Mouse (Mus musculus): ENCODE data around the gene Ugt1a2.

Gene Ugt1a2

DNA sequence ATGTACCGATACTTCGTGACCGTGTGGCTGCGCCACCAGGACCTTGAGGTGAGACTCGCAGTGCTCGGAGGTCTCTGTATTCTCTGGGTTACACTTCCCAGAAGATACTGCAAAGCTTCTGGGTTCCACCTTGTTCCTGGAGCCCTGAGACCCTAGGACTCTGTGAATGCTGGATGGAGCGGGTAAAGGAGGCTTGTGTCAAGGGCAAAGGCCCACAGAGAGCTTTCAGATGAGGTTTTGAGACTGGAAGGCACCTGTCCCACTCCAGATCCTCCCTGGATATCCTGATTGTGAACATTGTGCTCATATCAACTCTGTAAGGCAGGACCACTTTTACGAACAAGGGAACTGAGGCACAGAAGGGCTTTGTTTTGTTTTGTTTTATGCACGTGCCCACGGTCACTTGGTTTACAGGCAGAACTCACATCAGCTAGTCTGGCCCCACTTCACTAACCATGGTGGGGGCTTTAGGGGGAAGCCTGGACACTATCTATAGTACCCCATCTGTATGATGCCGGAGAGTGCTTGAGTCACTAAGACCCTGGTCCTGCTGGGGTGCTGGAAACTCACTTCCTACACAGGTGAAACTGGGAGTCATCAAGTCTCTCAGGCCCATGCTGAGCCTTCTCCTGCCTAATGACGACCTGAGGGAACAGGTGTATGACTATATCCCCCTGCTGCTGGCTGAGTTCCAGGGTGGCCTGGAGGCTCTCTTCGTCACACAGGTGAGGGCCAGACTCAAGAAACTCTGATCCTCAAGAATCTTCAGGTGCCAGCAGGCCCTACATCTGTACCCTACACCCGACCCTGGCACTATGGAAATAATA lies 33.2 kb downstream of the Ugt1a2 start:
- no peak for DNase-seq (ENCODE audit: low read depth, low spot score)

DNA sequence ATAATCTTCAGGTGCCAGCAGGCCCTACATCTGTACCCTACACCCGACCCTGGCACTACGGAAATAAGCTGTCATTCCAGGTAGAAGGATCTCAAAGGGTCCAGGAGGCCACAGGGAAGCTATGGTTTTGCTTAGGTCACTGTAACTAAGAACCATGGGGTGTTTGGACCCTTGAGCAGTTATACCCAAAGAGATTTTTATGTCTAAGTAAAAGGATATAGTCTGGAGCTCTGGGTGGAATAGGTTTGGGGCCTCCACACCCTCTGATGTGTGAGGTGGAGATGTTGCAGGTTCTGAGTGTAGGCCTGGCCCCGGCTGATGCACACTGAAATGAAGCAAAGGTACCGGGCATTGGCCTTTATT lies 33.8 kb downstream of the Ugt1a2 start:
- DNase-seq (ENCODE audit: low read depth, low spot score) = no peak

DNA sequence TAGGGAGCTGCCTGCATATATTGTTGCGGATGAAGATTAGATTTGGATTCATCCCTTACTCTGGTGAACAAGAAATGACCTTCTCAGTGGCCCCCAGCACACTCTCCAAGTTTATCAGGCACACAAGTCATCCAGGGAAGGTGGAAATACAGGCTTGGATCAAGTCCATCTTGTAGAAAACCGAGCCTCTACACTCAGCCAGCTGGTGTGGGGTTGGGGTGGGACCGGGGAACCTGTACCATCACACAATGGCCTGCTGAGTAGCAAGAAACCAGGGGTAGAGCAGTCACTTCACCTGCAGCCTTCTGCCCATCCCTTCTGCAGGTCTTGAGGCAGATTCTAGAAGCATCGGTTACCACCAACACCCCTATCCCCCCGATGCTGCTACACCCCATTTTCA lies 34.2 kb downstream of the Ugt1a2 start:
- DNase-seq (ENCODE audit: low read depth, low spot score) = no peak

DNA sequence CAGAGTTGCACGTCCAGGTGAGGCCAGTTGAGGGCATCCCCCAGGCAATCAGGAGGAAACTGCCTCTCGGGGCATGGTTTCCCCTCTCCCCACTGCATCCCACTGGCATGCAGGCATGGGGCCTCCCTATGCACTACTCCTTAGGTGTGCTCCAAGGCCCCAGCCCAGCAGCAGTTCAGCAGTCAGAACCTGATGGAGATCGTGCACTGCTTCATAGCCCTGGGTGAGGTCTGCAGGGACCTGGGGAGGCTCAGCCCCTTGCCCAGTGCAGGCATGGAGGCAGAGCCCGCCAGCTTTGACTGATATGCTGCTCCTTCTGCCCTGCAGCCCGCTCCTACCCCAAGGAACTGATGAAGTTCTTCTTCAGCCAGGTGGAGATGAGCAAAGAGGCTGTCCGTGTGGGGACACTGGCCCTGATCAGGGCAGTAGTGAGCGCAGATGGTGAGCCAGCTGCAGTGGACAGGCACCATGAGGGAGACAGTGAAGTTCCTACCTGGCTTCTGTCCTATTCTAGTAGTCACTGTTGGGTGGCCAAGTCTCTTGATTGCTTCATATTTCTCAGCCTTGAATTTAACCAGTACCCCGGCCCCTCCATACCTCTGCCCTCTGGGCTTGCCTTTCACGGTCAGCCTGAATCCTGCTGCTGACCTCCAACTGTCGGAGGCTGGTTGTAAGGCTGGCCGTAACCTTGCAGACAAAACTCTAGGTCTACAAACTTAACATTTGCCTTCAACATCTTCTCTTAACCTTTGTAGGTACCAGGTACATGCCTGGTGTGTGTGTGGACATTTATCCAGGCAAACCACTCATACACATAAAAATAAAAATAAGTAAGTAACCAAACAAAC lies 34.9 kb downstream of the Ugt1a2 start:
- DNase-seq (ENCODE audit: low read depth, low spot score) = no peak

DNA sequence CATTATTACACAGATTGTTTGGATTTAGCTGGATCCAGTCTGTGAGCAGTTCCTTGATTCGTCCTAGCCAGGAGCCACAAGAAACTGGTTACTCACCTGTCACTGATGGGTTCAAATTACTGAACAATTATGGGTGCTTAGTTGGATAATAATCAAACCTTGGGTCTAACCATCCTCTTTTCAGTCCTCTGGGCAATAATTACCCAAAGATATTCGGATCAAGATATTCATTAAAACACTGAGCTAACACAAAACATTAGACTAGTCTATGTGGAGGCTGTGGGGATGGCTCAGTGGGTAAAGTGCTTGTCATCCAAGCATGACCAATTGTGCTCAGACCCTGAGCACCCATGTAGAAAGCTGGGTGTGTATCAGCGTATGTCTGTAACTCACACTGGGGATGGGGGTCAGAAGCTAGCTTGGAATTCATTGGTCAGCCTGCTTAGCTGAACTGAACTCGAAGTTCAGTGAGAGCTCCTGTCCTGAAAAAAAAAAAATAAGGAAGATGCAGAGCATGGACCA lies 35.6 kb downstream of the Ugt1a2 start:
- no peak for DNase-seq (ENCODE audit: low read depth, low spot score)

DNA sequence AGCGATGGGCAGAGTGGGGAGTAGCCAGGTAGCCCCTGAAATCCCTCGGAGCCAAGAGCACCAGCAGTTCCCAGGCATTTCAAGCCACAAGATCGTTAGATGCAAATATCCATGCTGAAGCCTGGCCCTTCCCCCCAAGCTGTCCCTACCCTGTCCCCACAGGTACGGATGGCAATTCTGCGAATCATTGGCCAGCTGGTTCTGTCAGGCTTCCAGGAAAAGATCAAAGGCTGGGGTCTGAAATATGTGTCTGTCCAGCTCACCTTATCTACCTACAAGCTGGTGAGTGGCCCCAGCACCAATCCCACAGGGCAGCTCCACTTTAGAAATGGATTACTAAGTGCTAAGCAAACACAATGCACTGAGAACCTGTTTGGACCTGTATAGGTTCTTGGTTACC lies 36.9 kb downstream of the Ugt1a2 start:
- no peak for DNase-seq (ENCODE audit: low read depth, low spot score)

DNA sequence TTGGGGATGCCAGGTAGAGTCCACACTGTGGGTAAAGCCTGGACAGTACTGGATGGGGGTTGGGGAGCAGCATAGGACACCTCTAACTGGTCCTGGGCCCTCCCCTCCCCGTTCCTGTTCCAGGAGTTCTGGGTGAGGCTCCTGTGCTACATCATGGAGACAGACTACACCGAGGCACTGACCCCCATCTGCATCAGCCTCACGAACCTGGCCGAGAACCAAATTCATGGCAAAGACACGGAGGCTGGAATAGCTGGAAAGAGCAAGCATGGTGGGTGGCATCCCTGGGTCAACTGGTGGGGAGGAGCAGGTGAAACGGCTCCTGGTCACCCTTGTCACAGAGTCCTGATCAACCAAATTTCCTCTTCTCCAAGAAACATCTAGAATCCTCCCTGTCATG lies 38.4 kb downstream of the Ugt1a2 start:
- no peak for DNase-seq (ENCODE audit: low read depth, low spot score)

DNA sequence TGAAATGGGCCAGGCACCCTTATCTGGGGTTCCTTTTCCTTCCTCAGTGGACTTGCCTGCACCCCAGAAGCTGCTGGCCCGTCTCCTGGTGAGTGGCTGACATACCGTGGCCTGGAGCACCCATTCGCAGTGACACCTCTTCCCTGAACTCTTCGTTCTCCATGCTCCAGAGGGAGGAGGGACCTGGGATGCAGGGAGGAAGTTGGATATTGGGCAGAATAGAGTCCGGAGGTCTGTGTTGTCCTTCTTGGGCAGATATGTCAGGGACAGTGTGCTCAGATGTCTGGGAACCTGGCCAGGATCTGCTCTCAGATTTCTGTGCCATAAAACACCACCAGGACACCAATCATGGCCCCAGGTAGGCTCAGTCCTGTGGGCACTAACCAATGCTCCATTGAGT lies 39.7 kb downstream of the Ugt1a2 start:
- DNase-seq (ENCODE audit: low read depth, low spot score) = no peak

DNA sequence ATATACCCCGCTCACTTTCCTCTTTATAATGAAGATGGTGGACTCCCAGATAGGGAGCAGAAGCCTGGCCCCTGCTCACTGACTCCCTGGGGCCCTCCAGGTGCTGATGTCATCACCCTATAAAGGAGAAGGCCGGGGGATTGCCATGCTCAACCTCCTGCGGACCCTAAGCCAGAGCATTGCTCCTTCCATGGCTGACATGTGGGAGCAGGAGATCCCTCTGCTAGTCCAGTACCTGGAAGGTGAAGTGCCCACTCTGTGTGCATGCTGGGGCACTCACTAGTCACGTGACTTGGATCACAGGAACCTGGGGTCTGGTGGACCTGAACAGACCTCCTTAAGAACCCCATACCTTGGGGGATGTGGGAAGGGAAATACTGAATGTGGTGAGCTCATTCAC lies 40.2 kb downstream of the Ugt1a2 start:
- no peak for DNase-seq (ENCODE audit: low read depth, low spot score)

DNA sequence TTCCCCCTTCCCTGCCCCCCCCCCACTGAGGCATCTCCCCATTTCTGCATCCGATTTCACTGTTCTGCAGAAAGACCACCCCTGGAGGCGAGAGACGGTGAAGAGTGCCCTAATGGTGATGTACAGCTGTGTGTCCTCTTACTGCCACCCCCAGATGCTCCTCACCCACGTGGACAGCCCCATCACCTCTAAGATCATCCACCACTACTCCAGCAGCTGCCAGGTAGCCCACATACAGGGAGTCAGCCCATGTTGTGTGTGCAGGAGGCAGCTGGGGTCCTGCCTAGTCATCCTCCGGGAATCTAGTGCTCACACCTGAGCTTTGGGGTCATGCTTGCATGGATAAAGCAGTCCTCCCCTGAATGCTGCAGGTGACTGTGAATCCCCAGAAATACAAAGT lies 43.5 kb downstream of the Ugt1a2 start:
- no peak for DNase-seq (ENCODE audit: low read depth, low spot score)

DNA sequence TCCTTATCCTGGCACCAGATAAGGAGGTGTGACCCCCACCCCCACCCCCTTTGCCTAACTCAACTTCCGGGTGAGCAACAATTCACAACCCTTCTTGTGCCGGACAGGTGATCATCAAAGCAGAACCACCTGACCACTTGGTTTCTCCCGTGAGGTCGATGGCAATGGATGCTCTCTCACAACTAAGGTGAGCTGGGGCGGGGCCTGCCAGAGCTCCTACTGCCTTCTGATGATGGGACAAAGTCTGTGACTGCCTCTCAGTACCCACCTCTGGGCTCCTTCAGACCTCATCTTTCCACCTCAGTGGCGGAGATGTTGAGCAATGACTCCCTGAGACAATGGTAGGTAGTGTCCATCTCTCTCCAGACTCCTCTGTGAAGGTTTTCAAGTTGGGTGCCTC lies 45.5 kb downstream of the Ugt1a2 start:
- no peak for DNase-seq (ENCODE audit: low read depth, low spot score)

DNA sequence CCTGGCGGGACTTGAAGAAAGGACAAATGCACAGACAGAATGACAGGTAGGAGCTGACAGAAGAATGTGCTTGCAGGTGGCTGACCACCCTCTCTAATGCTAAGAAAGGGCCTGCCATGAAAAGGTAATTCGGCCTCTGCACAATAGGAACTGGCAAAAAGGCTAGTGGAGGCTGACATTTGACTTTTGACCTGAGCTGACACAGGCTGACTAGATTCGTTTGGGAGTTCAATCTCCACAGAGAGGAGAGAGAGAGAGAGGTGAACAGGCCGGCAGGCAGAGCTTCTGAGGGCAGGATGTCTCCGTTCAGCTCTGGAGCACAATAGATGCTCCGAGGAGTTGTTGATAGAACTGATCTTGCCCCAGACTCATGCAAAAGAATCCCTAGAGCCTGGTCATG lies 46.0 kb downstream of the Ugt1a2 start:
- DNase-seq (ENCODE audit: low read depth, low spot score) = no peak

DNA sequence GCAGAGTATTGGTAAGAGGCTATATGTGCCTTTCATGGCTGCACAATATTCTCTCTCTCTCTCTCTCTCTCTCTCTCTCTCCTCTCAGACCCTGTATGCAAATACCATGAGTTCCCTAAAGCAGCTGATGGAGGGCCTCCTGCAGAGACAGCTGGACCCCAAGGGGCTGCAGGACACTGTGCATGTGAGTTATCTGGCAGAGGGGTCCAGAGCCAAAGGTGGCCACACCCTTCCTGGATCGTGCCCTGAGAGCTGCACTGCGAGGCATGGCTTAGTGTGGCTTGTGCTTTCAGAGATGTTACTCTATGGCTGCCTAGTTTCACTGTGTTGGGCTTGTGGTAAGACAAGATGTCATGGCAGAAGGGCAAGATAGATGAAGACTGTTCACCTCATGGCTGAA lies 47.3 kb downstream of the Ugt1a2 start:
- DNase-seq (ENCODE audit: low read depth, low spot score) = no peak

DNA sequence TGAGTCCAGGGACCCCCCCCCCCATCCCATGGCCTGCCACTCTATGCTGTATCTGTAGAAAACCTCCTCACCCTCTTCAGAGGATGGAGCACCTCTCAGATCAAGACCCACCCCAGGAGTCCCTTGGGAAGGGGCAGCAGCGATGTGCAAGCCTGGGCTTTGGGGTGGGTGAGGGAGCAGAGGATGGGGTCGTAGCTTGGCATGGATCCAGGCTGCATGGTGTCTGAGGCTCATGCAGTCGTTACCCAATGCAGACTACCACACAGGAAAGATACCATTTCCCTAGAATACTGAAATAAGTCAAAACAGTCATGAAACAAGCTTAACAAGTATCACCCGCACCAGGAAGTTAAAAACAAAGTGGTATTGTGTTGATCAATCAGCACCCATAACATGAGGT lies 48.3 kb downstream of the Ugt1a2 start:
- no peak for DNase-seq (ENCODE audit: low read depth, low spot score)

DNA sequence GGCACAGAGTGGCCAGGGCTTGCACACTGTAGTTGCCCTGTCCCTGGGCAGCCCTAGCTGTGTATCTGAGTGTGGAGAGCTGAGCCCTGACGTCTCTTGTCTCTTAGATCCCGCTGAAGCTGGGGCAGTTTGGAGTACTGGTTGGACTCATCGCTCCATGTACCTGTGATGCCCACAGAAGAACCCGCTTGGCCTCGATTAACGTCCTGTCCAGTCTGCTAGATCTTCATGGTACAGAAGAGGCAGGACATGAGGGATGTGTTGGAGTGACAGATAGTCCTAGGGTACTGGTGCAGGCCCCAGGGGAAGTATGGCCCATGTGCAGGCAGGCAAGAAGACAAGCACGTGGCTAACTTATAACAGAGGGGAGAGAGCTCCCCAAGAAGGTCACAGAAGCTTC lies 49.2 kb downstream of the Ugt1a2 start:
- no peak for DNase-seq (ENCODE audit: low read depth, low spot score)

DNA sequence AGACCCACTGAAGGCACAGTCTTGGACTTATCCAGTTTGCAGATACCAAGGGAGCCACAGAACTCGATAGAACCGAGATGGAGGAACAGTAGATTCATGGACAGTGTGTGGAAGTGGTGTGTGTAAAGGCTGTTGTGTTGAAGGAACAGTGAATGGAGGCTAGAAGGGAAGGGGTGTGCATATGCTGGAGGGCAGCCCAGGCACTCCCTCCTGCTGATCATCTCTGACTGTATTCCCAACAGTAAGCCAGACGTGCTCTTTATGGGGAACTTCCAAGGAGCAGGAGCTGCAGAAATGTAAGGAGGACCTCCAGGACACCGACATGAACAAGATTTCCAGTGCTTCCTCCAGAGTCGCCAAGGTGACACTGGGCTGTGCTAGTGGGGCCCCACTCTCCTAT lies 49.6 kb downstream of the Ugt1a2 start:
- DNase-seq (ENCODE audit: low read depth, low spot score) = no peak

DNA sequence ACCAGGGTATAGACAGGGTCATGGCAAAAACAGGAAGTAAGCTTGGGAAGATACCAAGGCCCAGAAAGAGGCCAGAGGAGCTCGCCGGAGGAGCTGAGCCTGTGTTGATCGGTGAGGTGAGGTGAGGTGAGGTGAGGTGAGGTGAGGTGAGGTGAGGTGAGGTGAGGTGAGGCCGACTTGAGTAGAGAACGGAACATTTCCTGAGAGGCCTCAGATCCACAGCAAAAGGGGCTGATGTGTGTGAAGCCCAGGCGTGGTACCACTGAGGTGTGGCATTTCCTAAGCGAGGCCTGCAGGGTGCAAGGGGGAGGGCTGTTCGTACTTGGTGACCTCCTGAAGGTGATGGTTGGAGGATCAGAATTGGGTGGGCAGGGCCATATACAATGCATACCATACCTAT lies 52.7 kb downstream of the Ugt1a2 start:
- no peak for DNase-seq (ENCODE audit: low read depth, low spot score)

DNA sequence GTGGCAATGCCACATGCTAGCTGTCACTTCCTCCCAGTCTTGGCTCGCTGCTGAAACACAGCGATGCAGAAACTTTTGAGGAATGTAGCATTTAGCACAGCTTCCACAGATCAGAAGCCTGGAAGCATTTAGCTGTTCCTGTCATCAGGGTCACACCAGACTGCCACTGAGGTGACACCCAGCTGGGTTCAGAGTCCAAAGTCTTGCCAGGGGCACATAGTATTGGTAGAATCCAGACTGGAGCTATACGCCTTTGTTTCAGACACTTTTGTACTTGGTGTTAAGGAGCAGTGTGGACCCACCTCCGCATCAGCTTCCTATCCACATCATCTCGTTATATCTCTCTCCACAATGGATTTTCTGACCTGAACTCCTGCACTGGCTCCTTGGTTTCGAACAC lies 53.1 kb downstream of the Ugt1a2 start:
- no peak for DNase-seq (ENCODE audit: low read depth, low spot score)

DNA sequence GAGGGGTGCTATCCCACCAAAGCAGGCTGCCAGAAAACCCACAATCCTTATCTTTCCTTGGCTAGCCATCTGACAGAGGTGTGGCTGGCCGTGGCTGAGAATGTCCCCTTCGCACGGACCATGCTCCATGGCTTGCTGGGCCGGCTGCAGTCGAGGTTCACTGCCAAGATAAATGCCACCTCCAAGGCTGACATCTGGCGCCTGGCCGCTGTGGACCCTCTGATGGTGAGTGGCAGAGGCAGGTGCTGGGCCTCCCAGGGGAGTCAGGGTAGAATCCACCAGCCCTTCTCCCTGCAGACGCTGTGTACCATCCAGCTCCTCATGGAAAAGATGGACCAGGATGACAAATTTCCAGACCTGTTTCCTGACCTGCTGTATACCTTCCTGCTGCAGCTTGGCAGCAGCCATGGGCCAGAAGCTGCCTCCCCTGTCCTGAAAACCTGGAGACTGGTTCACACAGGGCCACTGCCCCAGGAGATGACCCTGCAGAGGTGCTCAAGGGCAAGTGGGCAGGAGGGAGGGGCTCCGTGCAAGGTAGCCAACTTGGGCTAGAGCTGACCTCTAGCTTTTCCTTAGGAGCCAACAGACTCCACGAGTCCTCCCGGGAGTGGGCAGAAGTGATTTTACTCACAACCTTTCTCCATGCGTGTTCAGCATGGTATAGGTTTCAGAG lies 54.5 kb downstream of the Ugt1a2 start:
- DNase-seq (ENCODE audit: low read depth, low spot score) = no peak

DNA sequence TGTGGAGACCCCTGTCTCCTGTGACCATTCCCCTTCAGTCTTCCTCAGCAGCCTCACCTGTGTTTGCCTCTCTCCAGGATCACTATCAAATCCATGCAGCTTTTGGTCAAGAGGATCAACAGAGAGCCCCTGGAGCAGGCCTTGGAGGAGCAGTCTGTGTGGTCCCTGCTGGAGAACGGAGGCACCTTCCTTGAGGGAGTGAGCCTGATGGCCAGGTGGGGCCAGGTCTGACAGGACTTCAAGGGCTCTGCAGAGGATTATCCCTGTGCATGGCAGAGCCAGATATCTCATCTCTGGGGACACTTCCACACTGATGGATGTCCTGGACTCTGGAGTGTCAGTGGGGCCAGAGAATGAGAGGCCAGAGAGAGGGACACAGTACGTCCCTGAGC lies 55.1 kb downstream of the Ugt1a2 start:
- no peak for DNase-seq (ENCODE audit: low read depth, low spot score)

DNA sequence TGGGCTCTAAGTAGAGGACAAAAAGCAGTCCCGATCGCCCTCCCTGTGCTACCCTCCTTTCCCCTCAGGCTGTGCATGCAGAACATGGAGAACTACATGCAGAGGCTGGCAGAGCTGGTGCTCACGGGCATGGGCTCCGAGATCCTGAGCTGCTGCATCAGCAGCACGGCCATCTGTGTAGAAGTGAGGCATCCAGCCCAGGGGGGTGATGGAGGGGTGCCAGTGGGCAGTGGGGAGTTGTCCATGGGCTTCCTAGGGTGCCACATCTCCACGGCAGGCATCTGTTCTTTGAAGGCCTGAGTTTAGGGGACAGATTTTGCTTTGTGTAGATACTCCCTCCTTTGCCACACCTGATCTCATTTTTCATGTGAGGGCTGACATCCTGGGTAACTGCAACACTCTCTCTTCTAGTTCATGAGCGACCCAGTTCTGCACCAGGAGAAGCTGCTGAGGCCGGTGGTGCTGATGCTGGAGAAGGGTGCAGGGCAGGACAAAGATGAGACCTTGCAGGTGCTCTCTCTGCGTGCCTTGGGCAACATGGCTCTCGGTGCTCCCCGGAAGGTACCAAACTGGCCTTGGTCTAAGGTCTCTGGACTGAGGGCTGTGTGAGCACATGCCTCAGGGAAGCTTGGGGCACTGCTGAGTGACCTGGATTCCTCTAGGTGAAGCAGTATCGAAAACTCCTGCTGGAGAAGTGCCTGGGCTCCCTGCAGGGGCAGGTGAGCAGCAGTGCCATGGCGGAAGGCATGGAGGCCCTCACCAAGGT lies 55.8 kb downstream of the Ugt1a2 start:
- DNase-seq (ENCODE audit: low read depth, low spot score) = no peak
